Mouse (Mus musculus) embryo, embryonic 10 days (tissue): ENCODE measurements around the gene Itga3.
"Not testable (repeated sequence)": the region's sequence is repeated elsewhere in the genome, so short reads cannot be mapped to it uniquely, and the experiment has no call there.

ENCODE experiments used
- DNase-seq: peaks from one replicate; pipeline ENCODE4 v3.0.0-alpha.2; 2015; ENCODE audit warnings: low spot score

The Itga3 gene

GRCm38 (mm10) chr11:95032945-95033344 is 43.7 kb downstream of the Itga3 start:
- no peak for DNase-seq

- no peak for DNase-seq
Observed at GRCm38 (mm10) chr11:95027850-95028470, 48.6 kb downstream of the Itga3 start.

DNA sequence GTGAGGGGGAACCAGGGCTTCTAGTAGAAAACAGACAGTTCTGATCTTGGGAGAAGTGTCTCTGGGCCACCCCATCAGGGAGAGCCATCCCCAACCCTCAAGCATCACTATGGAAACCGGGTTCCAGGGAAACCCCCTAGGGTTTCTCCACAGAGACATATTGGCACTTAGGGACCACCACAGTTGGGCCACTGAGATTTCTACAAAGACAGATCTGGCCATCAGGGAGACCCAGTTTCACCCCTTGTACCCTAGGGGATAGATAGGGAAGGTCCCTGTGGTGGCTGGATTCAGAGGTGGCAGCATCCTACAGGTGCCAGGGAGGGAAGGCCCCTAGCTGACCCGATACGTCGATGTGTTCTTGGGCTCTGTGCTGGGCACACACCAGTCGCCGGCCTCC is 49.8 kb downstream of the Itga3 start:
- DNase-seq = no peak

DNA sequence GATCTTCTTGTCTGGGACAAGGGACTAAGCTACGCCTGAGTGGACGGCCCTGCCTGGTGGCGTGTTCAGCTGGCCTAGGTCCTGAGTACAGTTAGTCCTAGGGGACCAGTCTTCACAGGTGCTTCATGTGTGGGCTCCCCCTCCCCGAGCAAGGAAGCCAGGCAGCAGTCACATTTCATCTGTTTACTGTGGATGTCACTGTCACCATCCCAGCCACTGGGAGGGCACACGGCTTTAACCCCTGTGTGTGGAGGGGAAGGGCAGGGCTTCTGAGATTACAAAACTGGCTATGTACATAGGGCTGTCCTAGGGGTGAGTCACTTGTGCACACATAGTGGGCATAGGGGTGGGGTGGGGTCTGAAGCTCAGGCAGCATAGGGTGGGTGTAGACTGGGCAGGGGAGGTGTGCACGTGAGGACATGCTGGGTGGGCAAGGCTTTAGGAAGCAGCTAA is 50.5 kb downstream of the Itga3 start:
- DNase-seq = no peak

- DNase-seq = no peak
Observed at GRCm38 (mm10) chr11:95025227-95026012, 51.2 kb downstream of the Itga3 start.

- no peak for DNase-seq
Observed at GRCm38 (mm10) chr11:95024439-95025184, 52.0 kb downstream of the Itga3 start.

GRCm38 (mm10) chr11:95023481-95023880 is 53.1 kb downstream of the Itga3 start:
- no peak for DNase-seq

DNA sequence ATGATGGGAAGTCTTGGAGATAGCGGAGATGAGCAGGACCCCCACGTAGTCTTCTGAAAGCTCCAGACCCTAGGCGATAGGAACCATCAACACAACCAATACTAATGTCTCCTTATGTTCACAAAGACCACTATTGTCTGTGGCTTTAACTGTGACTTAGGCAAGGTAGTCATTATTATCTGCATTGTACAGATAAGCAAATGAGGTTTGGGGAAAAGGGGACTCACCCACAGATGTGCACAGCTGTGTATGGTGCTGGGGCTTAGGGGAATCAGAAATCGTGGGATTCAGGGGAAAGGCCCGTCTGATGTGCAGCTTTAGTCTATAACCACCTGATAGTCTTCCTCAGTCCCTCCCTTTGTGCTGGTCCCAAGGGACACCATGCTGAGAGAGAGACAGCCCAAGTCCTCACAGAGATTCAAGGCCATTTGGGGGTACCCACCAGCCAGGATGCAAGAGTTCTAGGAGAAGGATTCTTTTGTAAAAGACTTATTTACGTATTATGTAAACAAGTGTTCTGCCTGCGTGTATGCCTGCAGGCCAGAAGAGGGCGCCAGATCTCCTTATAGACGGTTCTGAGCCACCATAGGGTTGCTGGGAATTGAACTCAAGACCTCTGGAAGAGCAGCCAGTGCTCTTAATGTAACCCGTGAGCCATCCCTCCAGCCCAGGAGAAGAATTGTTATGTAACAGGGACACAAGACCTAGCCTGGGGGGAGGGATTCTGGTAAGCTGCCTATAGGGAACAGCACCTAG is 54.2 kb downstream of the Itga3 start:
- DNase-seq = no peak

GRCm38 (mm10) chr11:95015484-95015883 is 61.1 kb downstream of the Itga3 start:
- DNase-seq = no peak

- no peak for DNase-seq
Observed at GRCm38 (mm10) chr11:95012487-95012886, 64.1 kb downstream of the Itga3 start.

DNA sequence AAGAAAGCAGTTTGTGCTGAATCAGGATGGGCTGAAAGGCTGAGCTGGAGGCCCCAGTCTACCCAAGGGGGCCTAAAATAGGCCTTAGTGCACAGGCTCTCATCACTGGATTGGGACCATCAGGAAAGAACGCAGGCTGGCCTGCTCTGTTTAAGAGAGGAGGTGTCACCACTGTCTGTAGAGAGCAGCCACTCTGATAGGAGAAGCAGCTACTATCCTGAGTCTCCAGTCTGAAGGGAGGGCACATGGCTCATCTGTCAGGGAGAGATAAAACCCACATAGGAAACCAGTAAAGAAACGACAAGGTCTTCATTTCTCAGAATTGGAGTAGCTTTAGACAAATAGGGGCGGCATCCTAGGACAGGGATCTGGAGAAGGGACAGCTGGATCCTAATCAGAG is 64.5 kb downstream of the Itga3 start:
- DNase-seq = no peak

DNA sequence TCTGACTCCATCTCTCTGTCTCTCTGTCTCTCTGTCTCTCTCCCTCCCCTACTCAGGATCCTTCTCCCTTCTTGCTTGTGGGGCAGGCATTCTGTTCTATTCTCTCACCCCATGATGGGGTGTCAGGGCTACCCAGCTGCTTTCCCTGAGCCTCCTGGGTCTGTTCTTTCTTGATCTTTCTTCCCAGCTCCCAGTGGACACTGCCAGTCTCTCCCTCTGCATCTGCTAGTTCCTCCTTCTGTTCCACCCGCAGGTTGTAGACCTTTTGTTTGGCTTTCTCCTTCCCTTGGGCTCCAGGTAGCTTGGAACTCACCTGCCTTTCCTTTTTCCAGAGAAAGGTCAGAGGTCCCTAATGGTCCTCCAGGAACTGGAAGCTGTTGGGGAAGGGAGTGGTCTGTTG is 65.2 kb downstream of the Itga3 start:
- DNase-seq = no peak

GRCm38 (mm10) chr11:95010841-95011403 is 65.7 kb downstream of the Itga3 start:
- not testable (repeated sequence) for DNase-seq

DNA sequence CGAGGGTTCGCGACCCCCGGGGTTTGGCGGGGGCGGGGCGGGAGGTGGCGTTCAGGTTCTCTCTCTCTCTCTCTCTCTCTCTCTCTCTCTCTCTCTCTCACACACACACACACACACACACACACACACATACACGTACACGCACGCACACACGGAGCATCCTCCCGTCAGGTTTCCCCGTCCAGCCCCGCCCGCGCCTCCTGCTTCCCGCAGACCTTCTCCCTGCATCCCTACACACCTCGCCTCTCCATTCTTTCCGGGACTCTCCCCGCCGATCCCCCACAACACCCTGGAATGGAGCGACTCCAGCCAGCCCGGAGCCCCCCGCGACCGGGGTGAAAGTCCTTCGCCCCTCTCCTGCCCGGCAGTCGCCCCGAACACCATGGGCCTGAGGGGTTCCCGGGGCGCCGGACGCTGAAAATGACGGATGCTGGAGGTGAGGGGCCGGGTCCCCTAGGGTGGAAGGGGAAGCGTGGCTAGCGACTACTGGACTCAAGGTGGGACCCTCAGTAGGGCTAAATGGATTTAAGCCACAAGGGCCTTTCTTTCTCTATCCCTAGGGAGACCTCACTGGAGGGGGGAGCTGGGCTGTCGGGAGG is 66.4 kb downstream of the Itga3 start:
- DNase-seq = peak; percentile 50

DNA sequence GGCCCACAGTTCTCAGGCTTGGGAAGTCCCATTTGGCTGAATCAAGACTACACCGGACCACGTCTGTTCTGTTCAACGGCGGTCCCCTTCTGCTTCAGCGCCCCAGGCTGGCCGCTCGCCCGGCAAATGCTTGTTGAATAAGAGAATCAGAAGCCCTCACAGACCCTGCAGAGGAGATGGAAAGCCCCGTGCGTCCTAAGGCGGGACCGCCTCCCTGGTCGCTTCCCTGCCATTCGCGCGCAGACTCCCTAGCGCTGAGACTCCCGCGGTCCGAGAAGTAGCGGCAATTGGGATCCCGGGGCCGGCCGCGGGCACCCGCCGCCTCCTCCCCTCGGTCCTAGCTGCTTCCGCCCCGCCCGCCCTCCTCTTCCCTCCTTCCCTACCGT is 67.0 kb downstream of the Itga3 start, which contains the start of gene Samd14:
Samd14 (plus strand) TSS at position 251 of the 386 bp plus-strand sequence.
- peak; percentile 88 for DNase-seq

DNA sequence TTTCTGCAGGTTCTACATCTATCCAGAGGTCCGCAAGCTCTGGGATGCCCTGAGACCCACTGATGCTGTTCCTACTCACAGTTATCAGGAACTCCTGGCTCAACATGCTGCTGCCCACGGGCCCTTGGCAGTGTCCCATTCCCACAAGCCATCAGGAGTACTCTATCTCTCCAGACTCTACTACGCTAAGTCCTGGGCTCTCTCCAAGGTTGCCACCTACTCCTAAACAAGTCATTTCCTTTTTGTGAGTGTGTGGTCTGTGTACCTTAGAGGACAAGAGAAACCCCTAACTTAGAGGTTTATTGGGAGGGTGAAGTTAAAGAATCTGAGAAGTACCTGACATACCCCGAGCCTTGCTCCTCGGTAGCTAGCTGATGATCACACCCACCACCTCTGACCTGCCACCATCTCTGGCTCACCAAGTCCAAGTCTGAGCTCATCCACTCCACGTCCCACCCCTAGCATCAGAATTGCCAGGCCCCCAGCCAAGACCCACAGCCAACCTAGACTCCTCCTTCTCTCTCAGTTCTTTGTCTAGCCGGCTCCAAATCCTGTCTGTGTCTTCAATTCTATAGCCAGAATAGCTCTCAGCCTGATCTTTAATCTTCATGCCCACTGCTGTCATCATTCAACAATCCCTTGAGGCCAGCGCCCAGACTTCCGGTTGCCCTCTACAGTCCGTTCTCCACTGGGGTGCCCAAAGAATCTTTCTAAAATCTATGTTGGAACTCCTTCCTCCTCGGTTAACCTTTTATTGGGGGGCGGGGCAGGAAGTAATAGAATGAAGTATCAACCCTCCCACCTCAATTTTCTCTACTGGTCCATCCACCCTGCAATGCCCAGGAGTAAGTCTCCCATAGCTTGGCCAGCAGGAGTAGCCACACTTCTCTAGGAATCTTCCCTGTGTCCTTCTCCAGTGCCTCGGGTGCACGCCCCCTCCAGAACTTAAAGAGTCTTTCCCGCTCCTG is 67.7 kb downstream of the Itga3 start:
- no peak for DNase-seq

- no peak for DNase-seq
Observed at GRCm38 (mm10) chr11:95007418-95007817, 69.2 kb downstream of the Itga3 start.

DNA sequence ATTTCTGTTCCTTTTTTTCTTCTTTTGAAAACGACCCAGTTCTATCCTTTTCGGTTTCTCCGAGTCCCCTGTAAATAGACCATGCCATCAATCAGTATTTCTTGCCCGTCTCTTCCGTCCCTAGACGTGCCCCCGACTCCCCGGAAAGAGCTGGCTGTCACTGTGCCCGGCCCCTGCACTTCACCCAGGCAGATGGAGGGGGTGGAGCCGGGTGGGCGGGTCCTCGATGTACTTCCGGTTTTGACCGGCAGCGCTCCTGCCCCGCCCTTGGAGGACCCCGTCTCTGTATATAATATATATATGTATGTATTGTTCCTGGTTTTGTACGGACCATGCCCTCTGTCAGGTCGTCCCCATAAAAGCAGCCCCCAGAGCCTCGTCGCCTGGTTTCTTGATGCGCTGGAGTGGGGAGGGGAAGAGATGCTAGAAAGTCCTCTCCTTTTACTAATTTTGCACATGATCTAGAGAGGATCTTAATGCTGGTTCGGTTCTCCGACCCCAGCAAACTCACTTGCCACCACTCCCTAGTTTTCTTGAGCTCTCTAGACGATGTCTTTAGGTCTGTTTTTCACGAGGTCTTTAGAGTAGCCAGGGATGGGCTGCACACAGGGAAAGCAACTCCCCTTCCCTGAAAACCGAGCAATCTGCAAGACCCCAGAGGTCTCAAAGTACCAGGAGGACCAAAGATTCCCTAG is 69.9 kb downstream of the Itga3 start:
- peak; percentile 81 for DNase-seq

GRCm38 (mm10) chr11:95006038-95006437 is 70.6 kb downstream of the Itga3 start:
- DNase-seq = no peak

GRCm38 (mm10) chr11:95004937-95005198 is 71.7 kb downstream of the Itga3 start:
- no peak for DNase-seq
